Mouse (Mus musculus) embryonic fibroblast, embryonic 13.5 days (primary cell): ENCODE data around the gene Kazn.

Source experiments
- CTCF ChIP-seq: IDR thresholded peaks from 2 replicates; pipeline ENCODE4 v1.5.1; 2011; ENCODE audit warnings: mild to moderate bottlenecking, control low read depth, low read length, moderate library complexity, borderline replicate concordance; ENCODE audit not compliant: insufficient read depth
- POLR2A ChIP-seq: IDR thresholded peaks from 2 replicates; pipeline ENCODE4 v1.6.1; 2011; ENCODE audit warnings: low read depth, mild to moderate bottlenecking, control low read depth, low read length, moderate library complexity

DNA sequence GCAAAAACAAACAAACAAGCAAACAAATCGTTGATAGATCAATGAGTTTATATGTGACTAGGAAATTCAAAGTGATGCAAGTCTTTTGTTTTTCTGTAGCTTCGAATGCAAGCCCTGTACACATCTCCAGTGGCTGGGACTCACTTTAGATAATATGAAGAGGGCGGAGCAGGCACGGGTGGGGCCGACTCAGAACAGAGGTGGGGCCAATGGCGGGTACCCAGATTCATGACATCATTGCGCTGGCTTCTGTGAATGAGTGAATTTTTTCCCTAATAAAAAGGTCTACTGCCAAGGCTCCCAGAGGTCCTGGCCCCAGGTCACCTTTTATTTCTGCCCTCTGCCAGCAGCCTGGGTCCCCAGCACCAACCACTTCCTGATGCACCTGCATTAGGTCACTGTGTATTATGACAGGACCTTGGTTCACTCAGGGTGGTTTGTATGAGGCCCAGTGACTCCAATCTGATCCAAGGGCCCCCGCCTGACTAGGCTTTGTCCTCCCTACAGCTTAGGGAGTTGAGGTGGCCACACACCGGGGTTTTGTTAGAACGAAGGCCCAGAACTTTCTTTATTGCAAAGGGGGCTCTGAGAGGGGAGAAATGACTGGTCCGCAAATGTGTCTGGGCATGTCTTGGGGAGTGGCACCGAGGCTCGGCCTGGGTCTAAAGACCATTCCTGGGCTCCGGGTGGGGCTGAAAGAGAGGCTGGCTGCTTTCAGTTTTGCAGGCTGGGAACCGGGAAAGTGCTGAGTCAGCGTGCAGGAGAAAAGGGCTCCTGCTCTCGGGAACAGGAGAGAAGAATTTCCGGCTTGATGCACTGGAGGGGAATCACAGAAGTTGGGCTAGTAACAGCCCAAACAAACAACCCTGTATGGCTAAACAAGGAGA is 68.1 kb downstream of the Kazn start:
- TF ChIP-seq CTCF (no peak), POLR2A (no peak)
